In genomic region chr15:51390383-51390782, GRCm38 (mm10) we compare ENCODE assay signal across 23 mouse cellular contexts.
DNase-seq lines count a peak whose midpoint lies in the region; ATAC-seq and TF ChIP-seq lines count a peak whose summit lies in the region.
"Had no signal": no experiment of that assay in that cellular context is flagged by ENCODE, and none has a peak within 500 bp of the region (broad histone marks: within the 10 kb centered on the region; RNA-seq: fewer than 3 reads in every experiment).

No protein-coding gene starts in this region.

- DNase-seq in frontal cortex, postnatal 14 days (ENCODE audit: low spot score in 2 of 2): no peak
- peak; percentile 55 for DNase-seq in Muller cell, postnatal 12 days (ENCODE audit: inconsistent ontology term)
- peak; percentile 24 for DNase-seq in brain, embryonic 14.5 days (ENCODE audit: low read depth)
- no peak for DNase-seq in adrenal gland, postnatal 14 days
- DNase-seq: adrenal gland, adult 2 months; adrenal gland, postnatal 10 days; adrenal gland, postnatal 36 days; B cell, adult 2 months; cerebellum, adult 11-12 months; cerebellum, adult 2 months; cerebellum, adult 9-10 months; cerebellum, postnatal 10 days; cerebellum, postnatal 25 days; forebrain, postnatal 0 days had no signal

- H3K4me3 ChIP-seq in liver, embryonic 12.5 days: no peak overlapping the region
- H3K4me3 ChIP-seq: embryonic facial prominence, embryonic 10.5 days; embryonic facial prominence, embryonic 12.5 days; forebrain, embryonic 13.5 days; forebrain, embryonic 15.5 days had no signal

- no peak for TF ChIP-seq POLR2A in brain, embryonic 14.5 days (IDR thresholded peaks at IDR 0.05; ENCODE audit: borderline replicate concordance, extremely low read depth, insufficient read depth, insufficient read length, poor library complexity, severe bottlenecking)

- ATAC-seq in frontal cortex, adult (ENCODE audit: low TSS enrichment): peak; percentile 72
- no peak for ATAC-seq in liver, embryonic 12.5 days
- ATAC-seq: CD4-positive, CD25-positive, alpha-beta regulatory T cell, adult 4 months; forebrain, embryonic 13.5 days; forebrain, embryonic 15.5 days; forebrain, postnatal 0 days had no signal

- no peak overlapping the region for H3K9ac ChIP-seq in liver, embryonic 12.5 days
- H3K9ac ChIP-seq: embryonic facial prominence, embryonic 12.5 days; forebrain, embryonic 13.5 days; forebrain, embryonic 15.5 days; forebrain, postnatal 0 days had no signal

- no peaks in the 10 kb centered on the region for H3K36me3 ChIP-seq in liver, embryonic 12.5 days
- H3K36me3 ChIP-seq: embryonic facial prominence, embryonic 10.5 days; embryonic facial prominence, embryonic 12.5 days; forebrain, embryonic 15.5 days; G1E had no signal

- TF ChIP-seq CTCF in brain, embryonic 14.5 days (IDR thresholded peaks at IDR 0.05; ENCODE audit: borderline replicate concordance, extremely low read depth, insufficient read depth, insufficient read length): no peak

- H3K27ac ChIP-seq in liver, embryonic 12.5 days: no peak overlapping the region
- H3K27ac ChIP-seq: embryonic facial prominence, embryonic 10.5 days; embryonic facial prominence, embryonic 12.5 days; forebrain, embryonic 13.5 days; forebrain, embryonic 15.5 days had no signal

- no peaks in the 10 kb centered on the region for H3K27me3 ChIP-seq in liver, embryonic 12.5 days (replicated peaks)
- H3K27me3 ChIP-seq: CH12.LX; embryonic facial prominence, embryonic 12.5 days; forebrain, embryonic 13.5 days had no signal

- whole genome bisulfite sequencing in liver, embryonic 12.5 days (ENCODE audit: insufficient replicate concordance): 67% methylated on average over 2 of the region's 2 CpGs

- H3K4me2 ChIP-seq in liver, embryonic 12.5 days: no peak overlapping the region
- H3K4me2 ChIP-seq: embryonic facial prominence, embryonic 12.5 days; forebrain, embryonic 13.5 days; forebrain, embryonic 15.5 days had no signal

- no peaks in the 10 kb centered on the region for H3K9me3 ChIP-seq in liver, embryonic 12.5 days (replicated peaks)
- H3K9me3 ChIP-seq: embryonic facial prominence, embryonic 10.5 days; embryonic facial prominence, embryonic 12.5 days; forebrain, embryonic 13.5 days; forebrain, embryonic 15.5 days; G1E had no signal

- no peaks in the 10 kb centered on the region for H3K4me1 ChIP-seq in liver, embryonic 12.5 days
- H3K4me1 ChIP-seq: embryonic facial prominence, embryonic 10.5 days; embryonic facial prominence, embryonic 12.5 days; forebrain, embryonic 13.5 days had no signal

Comparison
In these comparisons a context has a peak if more than half of its experiments do, and no peak if none do; other contexts are left out.
1. DNase-seq: peak in Muller cell, postnatal 12 days (single experiment) and brain, embryonic 14.5 days (single experiment); none in frontal cortex, postnatal 14 days (0 of 2) and adrenal gland, postnatal 14 days (single experiment).